Mouse (Mus musculus) heart, embryonic 13.5 days (tissue): ENCODE results near the gene Slit3. TPM values are rescaled to one million over a fixed set of nuclear protein-coding genes. Genes with fewer than 3 reads are reported as not detected.
A peak's percentile ranks its signal among the peaks of the same experiment; 100 is the strongest.

ENCODE experiments used
- ATAC-seq: fragments of 200-750 bp; cut with Nextera tagmentation; 2 replicates; pipeline ENCODE4 v1.8.0; 2017; ENCODE audit warnings: moderate TSS enrichment; ENCODE audit not compliant: insufficient number of reproducible peaks, low FRiP score, low TSS enrichment; ENCODE audit errors: extremely low read depth
- H3K27ac ChIP-seq: fragments of 300-500 bp; sonication (generic); replicated peaks from 2 replicates; pipeline ENCODE4 v1.5.1; 2015; ENCODE audit warnings: moderate library complexity, mild to moderate bottlenecking, inconsistent platforms
- H3K27me3 ChIP-seq: fragments of 300-500 bp; sonication (generic); replicated peaks from 2 replicates; pipeline ENCODE4 v1.6.1; 2015; ENCODE audit warnings: mild to moderate bottlenecking, inconsistent platforms
- H3K36me3 ChIP-seq: fragments of 300-500 bp; sonication (generic); 2 replicates; pipeline ENCODE4 v1.6.1; 2015; ENCODE audit warnings: mild to moderate bottlenecking, inconsistent platforms
- H3K4me1 ChIP-seq: fragments of 300-500 bp; sonication (generic); 2 replicates; pipeline ENCODE4 v1.6.1; 2015; ENCODE audit warnings: inconsistent platforms
- H3K4me2 ChIP-seq: fragments of 300-500 bp; sonication (generic); 2 replicates; pipeline ENCODE4 v1.6.1; 2015; ENCODE audit warnings: inconsistent platforms, mild to moderate bottlenecking, moderate library complexity
- H3K4me3 ChIP-seq: fragments of 300-500 bp; sonication (generic); 2 replicates; pipeline ENCODE4 v1.5.1; 2015; ENCODE audit warnings: moderate library complexity, mild to moderate bottlenecking, inconsistent platforms
- H3K9ac ChIP-seq: fragments of 300-500 bp; sonication (generic); 2 replicates; pipeline ENCODE4 v1.6.1; 2015; ENCODE audit warnings: inconsistent platforms, mild to moderate bottlenecking, moderate library complexity
- H3K9me3 ChIP-seq: fragments of 300-500 bp; sonication (generic); 2 replicates; pipeline ENCODE4 v1.6.1; 2016; ENCODE audit warnings: inconsistent platforms
- WGBS: fragments of 180-500 bp; shearing (Covaris S2); methylation state at CpG from one replicate; pipeline ENCODE4 v1.1.7; 2015; ENCODE audit warnings: mixed read lengths; 5-methylcytosine and 5-hydroxymethylcytosine counted together
- polyA plus RNA-seq: library from polyadenylated mRNA; unstranded; fragments of >200 nt; fragmentation: Nextera tagmentation; extraction: Ambion mirVana; gene quantifications from 2 replicates; pipeline ENCODE4 v1.2.1, GENCODE M21; 2015

The Slit3 gene
- polyA plus RNA-seq, 1 experiment from 2014 or later: 12.5 TPM

- ATAC-seq: no peak
- no peaks in the 10 kb centered on the region for H3K36me3 ChIP-seq
- no peak overlapping the region for H3K27ac ChIP-seq
- no peaks in the 10 kb centered on the region for H3K9me3 ChIP-seq
- no peak overlapping the region for H3K4me2 ChIP-seq
- H3K4me1 ChIP-seq: peaks cover 43% of the 10 kb centered on the region
- WGBS: 36% methylated on average over 6 of the region's 6 CpGs
- no peak overlapping the region for H3K9ac ChIP-seq
- H3K4me3 ChIP-seq: no peak overlapping the region
- H3K27me3 ChIP-seq: peaks cover 24% of the 10 kb centered on the region; the same call in 1 of the 2 replicates
Observed at GRCm38 (mm10) chr11:35569126-35569916, 448.3 kb downstream of the Slit3 start.

- no peaks in the 10 kb centered on the region for H3K36me3 ChIP-seq
- 29% methylated on average over 11 of the region's 11 CpGs for WGBS
- no peak overlapping the region for H3K9ac ChIP-seq
- no peak overlapping the region for H3K4me3 ChIP-seq
- peaks cover 37% of the 10 kb centered on the region for H3K4me1 ChIP-seq
- peaks cover 24% of the 10 kb centered on the region; the same call in 1 of the 2 replicates for H3K27me3 ChIP-seq
- H3K27ac ChIP-seq: no peak overlapping the region
- H3K9me3 ChIP-seq: no peaks in the 10 kb centered on the region
- peak; percentile 42; the same call in 1 of the 2 replicates for ATAC-seq
- H3K4me2 ChIP-seq: no peak overlapping the region
Observed at GRCm38 (mm10) chr11:35569957-35570356, 448.9 kb downstream of the Slit3 start.

GRCm38 (mm10) chr11:35571910-35572309 is 450.9 kb downstream of the Slit3 start:
- Histone ChIP-seq H3K36me3 (no peaks in the 10 kb centered on the region), H3K9ac (no peak overlapping the region), H3K4me3 (no peak overlapping the region), H3K4me1 (peaks cover 29% of the 10 kb centered on the region), H3K4me2 (no peak overlapping the region), H3K27ac (no peak overlapping the region), H3K27me3 (peaks cover 23% of the 10 kb centered on the region; the same call in 1 of the 2 replicates), H3K9me3 (no peaks in the 10 kb centered on the region)
- no peak for ATAC-seq
- WGBS: 72% methylated on average over 3 of the region's 3 CpGs

GRCm38 (mm10) chr11:35578796-35579195 is 457.8 kb downstream of the Slit3 start:
- no peak overlapping the region for H3K27ac ChIP-seq
- no peak overlapping the region for H3K4me2 ChIP-seq
- no peak for ATAC-seq
- H3K4me3 ChIP-seq: no peak overlapping the region
- 81% methylated on average over 10 of the region's 10 CpGs for WGBS
- H3K4me1 ChIP-seq: peaks cover 11% of the 10 kb centered on the region; the same call in 1 of the 2 replicates
- H3K27me3 ChIP-seq: no peaks in the 10 kb centered on the region
- H3K9ac ChIP-seq: no peak overlapping the region
- H3K36me3 ChIP-seq: peaks cover 7% of the 10 kb centered on the region; the same call in 1 of the 2 replicates
- H3K9me3 ChIP-seq: no peaks in the 10 kb centered on the region

- peaks cover 22% of the 10 kb centered on the region for H3K4me1 ChIP-seq
- H3K36me3 ChIP-seq: peaks cover 7% of the 10 kb centered on the region; the same call in 1 of the 2 replicates
- H3K9ac ChIP-seq: no peak overlapping the region
- no peak overlapping the region for H3K4me3 ChIP-seq
- WGBS: 59% methylated on average over 5 of the region's 5 CpGs
- no peak for ATAC-seq
- H3K9me3 ChIP-seq: no peaks in the 10 kb centered on the region
- H3K27ac ChIP-seq: peak overlapping the region; percentile 51
- H3K4me2 ChIP-seq: no peak overlapping the region
- no peaks in the 10 kb centered on the region for H3K27me3 ChIP-seq
Observed at GRCm38 (mm10) chr11:35582591-35582990, 461.6 kb downstream of the Slit3 start.

GRCm38 (mm10) chr11:35583633-35584032 is 462.6 kb downstream of the Slit3 start:
- Histone ChIP-seq H3K27me3 (no peaks in the 10 kb centered on the region), H3K36me3 (peaks cover 8% of the 10 kb centered on the region; the same call in 1 of the 2 replicates), H3K4me3 (no peak overlapping the region), H3K9me3 (no peaks in the 10 kb centered on the region), H3K4me1 (peaks cover 22% of the 10 kb centered on the region), H3K27ac (no peak overlapping the region), H3K9ac (no peak overlapping the region), H3K4me2 (no peak overlapping the region)
- ATAC-seq: no peak
- 91% methylated on average over 7 of the region's 7 CpGs for WGBS

- WGBS: 72% methylated on average over 13 of the region's 13 CpGs
- Histone ChIP-seq H3K27me3 (no peaks in the 10 kb centered on the region), H3K4me3 (no peak overlapping the region), H3K4me1 (peaks cover 15% of the 10 kb centered on the region), H3K36me3 (0 out of 2 replicates have a peak, but pooled peaks cover 5% of the 10 kb centered on the region), H3K9ac (no peak overlapping the region), H3K4me2 (no peak overlapping the region), H3K27ac (peak overlapping the region; percentile 31; the same call in 1 of the 2 replicates), H3K9me3 (no peaks in the 10 kb centered on the region)
- ATAC-seq: peak; percentile 42; the same call in 1 of the 2 replicates
Observed at GRCm38 (mm10) chr11:35587174-35587959, 466.3 kb downstream of the Slit3 start.

- no peaks in the 10 kb centered on the region for H3K9me3 ChIP-seq
- WGBS: 84% methylated on average over 7 of the region's 7 CpGs
- 0 out of 2 replicates have a peak, but pooled peaks cover 5% of the 10 kb centered on the region for H3K36me3 ChIP-seq
- no peak overlapping the region for H3K27ac ChIP-seq
- H3K9ac ChIP-seq: no peak overlapping the region
- H3K4me3 ChIP-seq: no peak overlapping the region
- H3K4me1 ChIP-seq: peaks cover 11% of the 10 kb centered on the region
- H3K27me3 ChIP-seq: no peaks in the 10 kb centered on the region
- no peak overlapping the region for H3K4me2 ChIP-seq
- no peak for ATAC-seq
Observed at GRCm38 (mm10) chr11:35589892-35590291, 468.9 kb downstream of the Slit3 start.

GRCm38 (mm10) chr11:35593146-35594034 is 472.4 kb downstream of the Slit3 start:
- no peak for ATAC-seq
- Histone ChIP-seq H3K9me3 (no peaks in the 10 kb centered on the region), H3K36me3 (0 out of 2 replicates have a peak, but pooled peaks cover 5% of the 10 kb centered on the region), H3K27ac (no peak overlapping the region), H3K4me1 (no peaks in the 10 kb centered on the region), H3K4me3 (no peak overlapping the region), H3K27me3 (no peaks in the 10 kb centered on the region), H3K4me2 (no peak overlapping the region), H3K9ac (no peak overlapping the region)
- 66% methylated on average over 14 of the region's 14 CpGs for WGBS

GRCm38 (mm10) chr11:35596064-35596463 is 475.0 kb downstream of the Slit3 start:
- H3K27me3 ChIP-seq: no peaks in the 10 kb centered on the region
- no peaks in the 10 kb centered on the region for H3K9me3 ChIP-seq
- no peak for ATAC-seq
- H3K36me3 ChIP-seq: no peaks in the 10 kb centered on the region
- H3K9ac ChIP-seq: no peak overlapping the region
- H3K4me1 ChIP-seq: no peaks in the 10 kb centered on the region
- H3K27ac ChIP-seq: no peak overlapping the region
- no peak overlapping the region for H3K4me3 ChIP-seq
- no peak overlapping the region for H3K4me2 ChIP-seq
